Mouse (Mus musculus) adrenal gland, adult 2 months (tissue): Measurements from ENCODE around the gene Selenom. TPM values are rescaled to one million over a fixed set of nuclear protein-coding genes. Genes with fewer than 3 reads are reported as not detected.
A peak's percentile ranks its signal among the peaks of the same experiment; 100 is the strongest.

Source experiments
- DNase-seq: peaks from one replicate; pipeline ENCODE4 v3.0.0; 2021
- long read RNA-seq: library from polyadenylated mRNA; stranded (forward); transcript quantifications from one replicate; pipeline ENCODE4 v2.0.0, GENCODE M21; 2021
- polyA plus RNA-seq: library from polyadenylated mRNA; depleted of rRNA; stranded (reverse); fragments of >200 nt; gene quantifications from 2 replicates; pipeline ENCODE4 v1.2.3, GENCODE M21; 2012; rRNA removed
- total RNA-seq, 2 experiments: library from RNA; stranded (reverse); gene quantifications; 2 replicates each; pipeline ENCODE4 v1.2.3; 2021

The Selenom gene
- total RNA-seq (10 to 100 TPM; 31.7 to 54.5 TPM), polyA plus RNA-seq (89.0 and 131 TPM in 2 replicates)
- long read RNA-seq, transcript Selenom-201 (5 exons, 707 nt), result major isoform, 35 of 36 reads
- long read RNA-seq, partial matches to known transcripts, result 1 of 36 reads
- long read RNA-seq, other reads (novel, unspliced or antisense), result 0 of 36 reads

- DNase-seq, result peak; percentile 90
Observed at GRCm38 (mm10) chr11:3514529-3515054, at the start of gene Selenom. Selenom (plus strand) TSS chr11:3514684.

- no peak for DNase-seq
Observed at GRCm38 (mm10) chr11:3471448-3471850, 43.0 kb upstream of the Selenom start.

GRCm38 (mm10) chr11:3472484-3472883 is 42.0 kb upstream of the Selenom start:
- peak; percentile 82 for DNase-seq

GRCm38 (mm10) chr11:3474480-3475115 is 39.9 kb upstream of the Selenom start:
- DNase-seq, result peak; percentile 42

GRCm38 (mm10) chr11:3475489-3475888 is 39.0 kb upstream of the Selenom start:
- DNase-seq, result no peak

GRCm38 (mm10) chr11:3483980-3484642 is 30.4 kb upstream of the Selenom start:
- DNase-seq, result peak; percentile 36

- no peak for DNase-seq
Observed at GRCm38 (mm10) chr11:3486349-3486748, 28.1 kb upstream of the Selenom start.

- no peak for DNase-seq
Observed at GRCm38 (mm10) chr11:3487952-3488570, 26.4 kb upstream of the Selenom start, which contains the start of gene Pla2g3. Pla2g3 (plus strand) TSS chr11:3488284.

GRCm38 (mm10) chr11:3489036-3489435 is 25.4 kb upstream of the Selenom start:
- no peak for DNase-seq

- no peak for DNase-seq
Observed at GRCm38 (mm10) chr11:3492748-3493147, 21.7 kb upstream of the Selenom start.

- DNase-seq, result no peak
Observed at GRCm38 (mm10) chr11:3494857-3495256, 19.6 kb upstream of the Selenom start.

GRCm38 (mm10) chr11:3495496-3495895 is 19.0 kb upstream of the Selenom start:
- DNase-seq, result no peak

GRCm38 (mm10) chr11:3496756-3497155 is 17.7 kb upstream of the Selenom start:
- DNase-seq, result no peak

- DNase-seq, result no peak
Observed at GRCm38 (mm10) chr11:3497296-3497695, 17.2 kb upstream of the Selenom start.

- DNase-seq, result no peak
Observed at GRCm38 (mm10) chr11:3502057-3502456, 12.4 kb upstream of the Selenom start.

GRCm38 (mm10) chr11:3502459-3503072 is 11.9 kb upstream of the Selenom start:
- no peak for DNase-seq

GRCm38 (mm10) chr11:3503755-3504693 is 10.5 kb upstream of the Selenom start:
- DNase-seq, result no peak

- no peak for DNase-seq
Observed at GRCm38 (mm10) chr11:3508226-3508625, 6.3 kb upstream of the Selenom start.

- DNase-seq, result peak; percentile 47
Observed at GRCm38 (mm10) chr11:3509181-3510085, 5.1 kb upstream of the Selenom start.

GRCm38 (mm10) chr11:3510321-3510720 is 4.2 kb upstream of the Selenom start:
- no peak for DNase-seq
